Mouse (Mus musculus) testis, postnatal 10 days (tissue): ENCODE measurements around the gene Abca7.
"Not testable (repeated sequence)": the region's sequence is repeated elsewhere in the genome, so short reads cannot be mapped to it uniquely, and the experiment has no call there.

Experiments
- DNase-seq: peaks from one replicate; pipeline ENCODE4 v3.0.0; 2021; ENCODE audit warnings: low spot score

Gene Abca7

GRCm38 (mm10) chr10:79996272-79997033, at the start of gene Abca7:
Gene Abca7, plus strand, starts transcription at chr10:79996494.
- DNase-seq = peak; percentile 99

GRCm38 (mm10) chr10:79946752-79947322, 49.5 kb upstream of the Abca7 start:
- no peak for DNase-seq

GRCm38 (mm10) chr10:79947502-79947901, 48.8 kb upstream of the Abca7 start:
- no peak for DNase-seq

GRCm38 (mm10) chr10:79949873-79950272, 46.4 kb upstream of the Abca7 start:
- no peak for DNase-seq

GRCm38 (mm10) chr10:79950661-79951060, 45.6 kb upstream of the Abca7 start:
- DNase-seq = no peak

GRCm38 (mm10) chr10:79953946-79954345, 42.3 kb upstream of the Abca7 start:
- no peak for DNase-seq

GRCm38 (mm10) chr10:79955691-79956090, 40.6 kb upstream of the Abca7 start:
- no peak for DNase-seq

GRCm38 (mm10) chr10:79956643-79957154, 39.6 kb upstream of the Abca7 start:
- DNase-seq = no peak

- DNase-seq = peak; percentile 93
These were observed 38.0 kb upstream of the Abca7 start for GRCm38 (mm10) chr10:79958140-79958816.

- DNase-seq = not testable (repeated sequence)
These were observed 36.9 kb upstream of the Abca7 start for GRCm38 (mm10) chr10:79959412-79959811.

GRCm38 (mm10) chr10:79959847-79960601, 36.3 kb upstream of the Abca7 start, which contains the start of gene Wdr18:
Gene Wdr18, plus strand, starts transcription at chr10:79960152.
- DNase-seq = peak; percentile 99

- no peak for DNase-seq
These were observed 35.5 kb upstream of the Abca7 start for GRCm38 (mm10) chr10:79960671-79961294.

GRCm38 (mm10) chr10:79964727-79965126, 31.6 kb upstream of the Abca7 start:
- DNase-seq = no peak

- no peak for DNase-seq
These were observed 31.0 kb upstream of the Abca7 start for GRCm38 (mm10) chr10:79965325-79965724.

- no peak for DNase-seq
These were observed 29.4 kb upstream of the Abca7 start for GRCm38 (mm10) chr10:79966886-79967400.

- no peak for DNase-seq
These were observed 28.1 kb upstream of the Abca7 start for GRCm38 (mm10) chr10:79968181-79968580.

- DNase-seq = no peak
These were observed 27.1 kb upstream of the Abca7 start for GRCm38 (mm10) chr10:79969124-79969568.

- DNase-seq = no peak
These were observed 25.7 kb upstream of the Abca7 start, which contains the start of gene Grin3b for GRCm38 (mm10) chr10:79970415-79971182. Gene Grin3b, plus strand, starts transcription at chr10:79970715.

- no peak for DNase-seq
These were observed 25.2 kb upstream of the Abca7 start for GRCm38 (mm10) chr10:79971183-79971497.

GRCm38 (mm10) chr10:79972831-79973230, 23.5 kb upstream of the Abca7 start:
- DNase-seq = no peak

- no peak for DNase-seq
These were observed 22.2 kb upstream of the Abca7 start for GRCm38 (mm10) chr10:79974087-79974486.
